Mouse (Mus musculus) bone marrow, adult 2 months (tissue): ENCODE results near the gene Psg25. TPM values are rescaled to one million over a fixed set of nuclear protein-coding genes. Genes with fewer than 3 reads are reported as not detected.
"Not testable (repeated sequence)": the region's sequence is repeated elsewhere in the genome, so short reads cannot be mapped to it uniquely, and the experiment has no call there.

Source experiments
- H3K27ac ChIP-seq: fragments of 200-500 bp; 2 replicates; pipeline ENCODE4 v1.5.1; 2012; ENCODE audit warnings: low read depth, mild to moderate bottlenecking, control low read depth, inconsistent platforms, low read length; ENCODE audit not compliant: control insufficient read depth, poor library complexity, insufficient read depth
- H3K4me1 ChIP-seq: fragments of 200-500 bp; 2 replicates; pipeline ENCODE4 v1.6.1; 2011; ENCODE audit warnings: low read length; ENCODE audit not compliant: control insufficient read depth, insufficient read depth
- H3K4me3 ChIP-seq: fragments of 200-500 bp; replicated peaks from 2 replicates; pipeline ENCODE3; 2011; ENCODE audit warnings: mild to moderate bottlenecking, low read depth, low read length, control low read depth; ENCODE audit not compliant: control insufficient read depth
- CTCF ChIP-seq: fragments of 200-500 bp; IDR thresholded peaks from 2 replicates; pipeline ENCODE4 v1.5.1; 2011; ENCODE audit warnings: low read length, control low read depth; ENCODE audit not compliant: control insufficient read depth, insufficient read depth
- POLR2A ChIP-seq: fragments of 200-500 bp; IDR thresholded peaks from 2 replicates; pipeline ENCODE4 v1.6.1; 2011; ENCODE audit warnings: low read depth, mild to moderate bottlenecking, control low read depth, low read length, borderline replicate concordance; ENCODE audit not compliant: control insufficient read depth
- WGBS: fragments of 180-500 bp; shearing (Covaris S2); methylation state at CpG from one replicate; pipeline ENCODE4 v1.1.7; 2018; 5-methylcytosine and 5-hydroxymethylcytosine counted together
- polyA plus RNA-seq: library from polyadenylated mRNA; stranded (reverse); fragments of >200 nt; gene quantifications from 2 replicates; pipeline ENCODE4 v1.2.4, GENCODE M21; 2011; ENCODE audit warnings: low replicate concordance; ENCODE audit not compliant: missing spikeins, insufficient read depth, insufficient read length

The Psg25 gene
- not detected in 2 replicates for polyA plus RNA-seq

DNA sequence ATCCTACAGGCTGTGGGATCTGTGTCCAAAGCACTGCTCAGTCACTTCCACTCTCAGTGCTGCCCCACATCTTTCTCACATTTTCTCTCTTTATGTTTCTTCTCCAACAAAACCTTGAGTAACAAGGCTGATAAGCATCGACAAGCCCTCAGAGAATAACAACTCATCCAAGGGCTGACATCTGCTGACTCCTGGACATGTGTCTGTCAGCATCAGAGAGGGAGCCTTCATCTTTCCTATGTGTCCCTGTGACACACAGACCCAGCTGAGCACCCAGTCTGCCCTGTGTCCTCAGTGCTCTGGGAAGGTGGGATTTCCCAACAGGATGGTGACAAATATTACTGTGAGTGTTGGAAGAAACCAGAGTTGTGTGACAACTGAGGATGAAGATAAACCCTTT is at the start of gene Psg25:
Gene Psg25, minus strand, starts transcription at position 101 of the 400 bp plus-strand sequence.
- 73% methylated on average over 1 of the region's 1 CpGs for WGBS
- H3K4me1 ChIP-seq: no peaks in the 10 kb centered on the region
- TF ChIP-seq CTCF: no peak
- TF ChIP-seq POLR2A: no peak

DNA sequence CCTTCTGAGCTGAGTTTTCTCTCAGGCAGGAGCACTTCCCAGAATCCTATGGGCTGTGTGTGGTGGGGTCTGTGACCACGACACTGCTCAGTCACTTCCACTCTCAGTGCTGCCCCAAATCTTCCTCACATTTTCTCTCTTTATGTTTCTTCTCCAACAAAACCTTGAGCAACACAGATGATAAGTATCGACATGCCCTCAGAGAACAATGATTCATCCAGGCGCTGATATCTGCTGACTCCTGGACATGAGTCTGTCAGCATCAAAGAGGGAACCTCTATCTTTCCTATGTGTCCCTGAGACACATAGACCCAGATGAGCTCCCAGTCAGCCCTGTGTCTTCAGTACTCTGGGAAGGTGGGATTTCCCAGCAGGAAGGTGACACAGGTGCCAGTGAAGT is 35.1 kb upstream of the Psg25 start, which contains the start of gene Psg27:
Gene Psg27, minus strand, starts transcription at position 101 of the 400 bp plus-strand sequence.
- 73% methylated on average over 3 of the region's 3 CpGs for WGBS

More for the DNA sequence above, at the start of gene Psg25:
- H3K27ac ChIP-seq: no peak within 1 kb of the TSS
- H3K4me3 ChIP-seq: no peak within 1 kb of the TSS

DNA sequence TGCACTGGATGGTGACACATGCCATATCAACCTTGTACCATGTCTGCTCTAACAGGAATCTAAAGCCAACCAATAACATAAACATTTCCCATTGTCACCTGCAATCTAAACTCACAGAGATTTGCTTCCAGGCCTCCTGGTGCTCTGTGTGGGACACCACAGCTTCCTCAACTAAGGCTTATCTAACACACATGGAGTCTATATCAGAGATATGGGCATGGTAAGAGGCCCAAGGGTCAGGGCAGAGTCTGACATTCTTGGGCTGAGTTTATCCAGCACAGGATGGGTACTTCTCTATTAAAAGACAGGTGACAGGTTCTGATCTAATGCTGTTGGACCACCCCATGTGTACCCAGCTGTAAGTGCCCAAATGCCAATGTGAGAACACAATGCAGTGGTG is 27.8 kb upstream of the Psg25 start:
- no peaks in the 10 kb centered on the region for H3K4me1 ChIP-seq

More for the DNA sequence above, 35.1 kb upstream of the Psg25 start, which contains the start of gene Psg27:
- no peak within 1 kb of the TSS for H3K4me3 ChIP-seq
- H3K27ac ChIP-seq: no peak within 1 kb of the TSS
- TF ChIP-seq POLR2A (no peak), CTCF (no peak)
- H3K4me1 ChIP-seq: no peaks in the 10 kb centered on the region

DNA sequence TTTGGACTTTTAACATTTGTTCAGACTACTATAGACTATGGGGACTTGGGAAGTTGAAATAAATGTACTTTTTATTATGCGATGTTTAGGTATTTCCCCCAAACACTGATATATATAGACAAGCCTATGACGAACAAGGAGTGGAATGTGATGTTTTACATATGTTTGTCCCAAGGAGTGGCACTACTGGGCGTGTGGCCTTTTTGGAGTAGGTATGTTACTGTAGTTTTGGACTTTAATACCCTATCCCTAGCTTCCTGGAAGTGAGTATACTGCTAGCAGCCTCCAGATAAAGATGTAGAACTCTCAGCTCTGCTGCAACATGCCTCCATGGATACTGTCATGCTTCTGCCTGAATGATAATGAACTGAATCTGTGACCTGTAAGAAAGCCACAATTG is 23.7 kb upstream of the Psg25 start:
- H3K4me1 ChIP-seq, H3K27ac ChIP-seq, H3K4me3 ChIP-seq: not testable (repeated sequence)
- 70% methylated on average over 3 of the region's 3 CpGs for WGBS

More for the DNA sequence above, 27.8 kb upstream of the Psg25 start:
- H3K27ac ChIP-seq: no peak overlapping the region
- no peak overlapping the region for H3K4me3 ChIP-seq
- no peak for TF ChIP-seq CTCF

DNA sequence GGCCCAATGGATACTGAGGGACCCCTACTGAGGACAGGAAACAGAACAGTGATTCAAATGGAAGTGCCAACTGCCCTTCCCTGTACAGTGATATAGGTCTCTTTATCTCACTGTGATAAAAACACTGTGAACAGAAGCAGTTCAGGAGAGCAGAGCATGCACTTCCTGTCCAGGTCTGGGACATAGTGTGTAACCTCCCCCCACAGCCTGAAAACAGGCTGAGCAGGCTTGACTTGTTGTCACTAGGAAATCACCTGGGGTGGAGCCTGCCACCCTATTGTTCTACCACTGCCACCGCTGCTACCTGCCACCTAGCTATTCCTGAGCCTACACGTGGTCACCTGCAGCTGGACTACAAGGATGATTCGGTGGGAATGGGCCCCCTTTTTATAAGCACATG is 1.4 kb upstream of the Psg25 start:
- H3K4me3 ChIP-seq: no peak overlapping the region
- WGBS: 48% methylated on average over 3 of the region's 3 CpGs
- no peak for TF ChIP-seq POLR2A
- no peak for TF ChIP-seq CTCF
- no peaks in the 10 kb centered on the region for H3K4me1 ChIP-seq
- H3K27ac ChIP-seq: no peak overlapping the region

DNA sequence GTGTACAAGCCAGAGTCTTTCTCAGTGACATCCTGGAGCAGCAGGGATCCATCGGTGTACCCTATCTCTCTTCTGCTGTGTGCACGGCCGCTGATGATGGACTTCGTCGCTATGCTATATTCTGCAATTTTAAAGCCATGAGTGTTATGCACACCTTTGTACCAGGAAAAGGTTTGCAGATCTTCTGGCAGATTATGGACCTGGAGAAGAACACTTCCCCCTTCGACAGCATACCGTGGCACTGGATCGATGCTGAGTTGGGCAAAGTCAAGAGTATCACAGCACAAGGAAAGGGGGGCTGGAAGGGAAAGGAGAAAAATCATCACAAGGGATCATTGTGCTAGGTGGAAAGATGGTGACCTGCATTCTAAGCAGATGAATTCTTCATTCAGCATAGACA is 7.4 kb downstream of the Psg25 start:
- Histone ChIP-seq H3K4me3 (no peak overlapping the region), H3K27ac (no peak overlapping the region), H3K4me1 (no peaks in the 10 kb centered on the region)
- 94% methylated on average over 8 of the region's 8 CpGs for WGBS
- TF ChIP-seq CTCF: no peak
- no peak for TF ChIP-seq POLR2A

DNA sequence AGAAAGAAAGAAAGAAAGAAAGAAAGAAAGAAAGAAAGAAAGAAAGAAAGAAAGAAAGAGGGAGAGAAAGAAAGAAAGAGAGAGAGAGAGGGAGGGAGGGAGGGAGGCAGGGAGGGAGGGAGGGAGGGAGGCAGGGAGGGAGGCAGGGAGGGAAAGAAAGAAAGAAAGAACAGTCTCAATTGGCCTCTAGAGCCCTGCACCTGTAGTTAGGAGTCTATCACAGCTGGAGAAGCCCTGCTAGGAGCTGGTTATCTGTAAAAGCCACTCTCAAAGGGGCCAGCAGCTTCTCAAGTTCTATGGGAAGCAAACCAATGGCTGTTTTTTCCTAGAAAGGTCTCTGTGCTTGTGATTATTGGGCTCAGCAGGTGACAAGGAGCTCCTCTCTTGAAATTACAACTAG is 19.2 kb downstream of the Psg25 start:
- H3K27ac ChIP-seq, H3K4me3 ChIP-seq, H3K4me1 ChIP-seq: not testable (repeated sequence)

DNA sequence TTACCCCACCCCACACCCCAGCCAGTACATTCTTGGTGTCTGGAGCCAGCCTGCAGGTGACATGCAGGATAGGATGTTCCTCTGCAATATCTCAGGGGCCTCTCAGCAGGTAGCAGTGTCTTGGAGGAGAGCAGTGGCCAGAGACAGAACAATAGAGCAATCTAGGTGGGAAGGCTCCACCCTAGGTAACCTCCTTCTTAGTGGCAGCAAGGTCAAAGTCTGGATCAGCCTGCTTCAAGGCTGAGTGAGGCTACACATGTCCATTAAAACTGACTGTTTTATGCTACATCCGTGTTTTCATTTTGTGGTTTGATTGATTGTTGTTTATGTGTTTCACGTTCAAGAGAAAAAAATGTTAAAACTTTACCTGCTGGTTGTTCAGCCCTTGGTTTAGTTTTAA is 19.7 kb downstream of the Psg25 start:
- WGBS: 45% methylated on average over 2 of the region's 2 CpGs
- not testable (repeated sequence) for H3K4me1 ChIP-seq, H3K27ac ChIP-seq, H3K4me3 ChIP-seq

DNA sequence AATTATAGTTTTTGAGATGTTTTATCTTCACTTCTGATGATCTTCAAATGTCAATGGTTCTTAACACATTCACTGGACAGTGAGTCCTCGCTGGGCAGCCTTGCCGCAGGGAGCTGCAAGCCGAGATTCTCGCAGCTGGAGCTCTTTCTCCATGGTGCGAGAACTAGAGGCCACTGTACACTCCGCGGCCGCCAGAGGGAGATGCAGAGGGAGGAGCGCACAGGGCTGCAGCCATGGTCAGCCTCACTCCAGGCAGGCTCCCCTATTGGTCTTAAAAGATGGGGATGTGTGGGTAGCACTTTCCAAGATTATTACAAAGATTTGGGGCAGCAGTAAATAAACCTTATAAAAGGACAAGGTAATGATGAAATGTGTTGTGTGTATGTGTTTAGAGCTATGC is 20.6 kb downstream of the Psg25 start:
- no peak for TF ChIP-seq CTCF
- TF ChIP-seq POLR2A: no peak
- H3K27ac ChIP-seq: no peak overlapping the region
- no peaks in the 10 kb centered on the region for H3K4me1 ChIP-seq
- 30% methylated on average over 9 of the region's 9 CpGs for WGBS
- H3K4me3 ChIP-seq: no peak overlapping the region

DNA sequence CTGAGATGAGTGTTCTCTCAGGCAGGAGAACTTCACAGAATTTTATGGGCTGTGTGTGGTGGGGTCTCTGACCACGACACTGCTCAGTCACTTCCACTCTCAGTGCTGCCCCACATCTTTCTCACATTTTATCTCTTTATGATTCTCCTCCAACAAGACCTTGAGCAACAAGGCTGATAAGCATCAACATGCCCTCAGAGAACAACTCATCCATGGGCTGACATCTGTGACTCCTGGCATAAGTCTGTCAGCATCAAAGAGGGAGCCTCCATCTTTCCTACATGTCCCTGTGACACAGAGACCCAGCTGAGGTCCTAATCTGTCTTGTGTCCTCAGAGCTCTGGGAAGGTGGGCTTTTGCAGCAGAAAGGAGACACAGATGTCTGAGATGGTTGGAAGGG is 48.0 kb downstream of the Psg25 start, which contains the start of gene Psg26:
Gene Psg26, minus strand, starts transcription at position 101 of the 400 bp plus-strand sequence.
- TF ChIP-seq POLR2A: no peak
- TF ChIP-seq CTCF: no peak
- H3K4me3 ChIP-seq: no peak within 1 kb of the TSS
- 46% methylated on average over 1 of the region's 1 CpGs for WGBS
- H3K4me1 ChIP-seq: no peaks in the 10 kb centered on the region; the same call in 1 of the 2 replicates
- H3K27ac ChIP-seq: no peak within 1 kb of the TSS

Other genes starting within 250 kb of the Psg25 start
- gene Psg18, start 177.3 kb downstream of the Psg25 start, polyA plus RNA-seq: not detected in 2 replicates
- gene Psg28, start 100.2 kb downstream of the Psg25 start, polyA plus RNA-seq: not detected in 2 replicates
- not detected in 2 replicates for gene Psg26, start 48.1 kb downstream of the Psg25 start, polyA plus RNA-seq
- gene Psg27, start 35.0 kb upstream of the Psg25 start, polyA plus RNA-seq: not detected in 2 replicates
- gene Psg23, start 84.2 kb upstream of the Psg25 start, polyA plus RNA-seq: not detected in 2 replicates
- gene Psg21, start 124.5 kb upstream of the Psg25 start, polyA plus RNA-seq: not detected in 2 replicates
- not detected in 2 replicates for gene Psg20, start 153.9 kb upstream of the Psg25 start, polyA plus RNA-seq
- gene Psg22, start 185.8 kb upstream of the Psg25 start, polyA plus RNA-seq: not detected in 2 replicates